Mouse (Mus musculus): ENCODE results near the gene Alg14. TPM values are rescaled to one million over a fixed set of nuclear protein-coding genes. Genes with fewer than 3 reads are reported as not detected.

The Alg14 gene
- polyA plus RNA-seq, 1 experiment from 2014 or later, result 17.7 TPM

DNA sequence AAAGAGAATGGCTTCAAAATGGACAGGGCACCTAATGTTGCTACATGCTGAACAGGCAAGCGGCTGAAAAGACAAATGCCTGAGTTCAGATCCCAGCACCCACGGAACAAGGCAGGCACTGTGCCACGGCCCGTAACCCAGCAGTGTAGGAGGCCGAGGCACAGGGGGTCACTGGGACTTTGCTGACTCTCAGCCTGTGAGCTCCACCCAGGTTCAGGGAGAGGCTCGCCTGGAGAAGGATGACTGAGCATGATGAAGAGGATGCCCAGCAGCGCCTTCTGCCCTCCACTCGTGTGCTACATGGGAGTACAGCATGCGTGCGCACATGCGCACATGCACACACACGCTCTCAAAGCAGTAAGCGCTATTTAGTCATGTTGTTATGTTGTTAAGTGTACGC lies 11.9 kb upstream of the Alg14 start:
- Histone ChIP-seq H3K4me1 (replicated peaks) (peaks cover 23% of the 10 kb centered on the region), H3K4me2 (no peak overlapping the region), H3K4me3 (replicated peaks) (no peak overlapping the region), H3K27me3 (no peaks in the 10 kb centered on the region), H3K27ac (no peak overlapping the region), H3K9ac (no peak overlapping the region), H3K9me3 (replicated peaks) (no peaks in the 10 kb centered on the region; the same call in 1 of the 2 replicates), H3K36me3 (no peaks in the 10 kb centered on the region)
- ATAC-seq (ENCODE audit: low read depth) (peak; percentile 92), DNase-seq (no peak)
- WGBS (ENCODE audit: insufficient replicate concordance), result 76% methylated on average over 14 of the region's 14 CpGs

- no peak within 1 kb of the TSS for H3K4me3 ChIP-seq (replicated peaks)
- H3K4me1 ChIP-seq (replicated peaks), result peaks cover 17% of the 10 kb centered on the region
- no peaks in the 10 kb centered on the region for H3K27me3 ChIP-seq
- H3K27ac ChIP-seq, result no peak within 1 kb of the TSS
- no peaks in the 10 kb centered on the region for H3K9me3 ChIP-seq (replicated peaks)
- DNase-seq, result no peak
- no peak within 1 kb of the TSS for H3K9ac ChIP-seq
- H3K36me3 ChIP-seq, result no peaks in the 10 kb centered on the region
- H3K4me2 ChIP-seq, result no peak within 1 kb of the TSS
- 71% methylated on average over 4 of the region's 4 CpGs for WGBS (ENCODE audit: insufficient replicate concordance)
- no peak for ATAC-seq (ENCODE audit: low read depth)
These were observed 8.6 kb upstream of the Alg14 start, which contains the start of gene Tmem56 for GRCm38 (mm10) chr3:121282998-121283397. Gene Tmem56, minus strand, starts transcription at chr3:121283098.

- Histone ChIP-seq H3K9ac (no peak overlapping the region), H3K27me3 (no peaks in the 10 kb centered on the region), H3K4me1 (replicated peaks) (peaks cover 6% of the 10 kb centered on the region), H3K9me3 (replicated peaks) (no peaks in the 10 kb centered on the region), H3K4me2 (no peak overlapping the region), H3K4me3 (replicated peaks) (no peak overlapping the region), H3K36me3 (no peaks in the 10 kb centered on the region), H3K27ac (no peak overlapping the region)
- WGBS (ENCODE audit: insufficient replicate concordance), result 87% methylated on average over 6 of the region's 6 CpGs
- DNase-seq, result no peak
- ATAC-seq (ENCODE audit: low read depth), result no peak
These were observed 6.4 kb upstream of the Alg14 start for GRCm38 (mm10) chr3:121285219-121285618.

GRCm38 (mm10) chr3:121287151-121287550 lies 4.4 kb upstream of the Alg14 start:
- peaks cover 14% of the 10 kb centered on the region for H3K4me1 ChIP-seq (replicated peaks)
- H3K27me3 ChIP-seq, result no peaks in the 10 kb centered on the region
- no peaks in the 10 kb centered on the region for H3K36me3 ChIP-seq
- H3K9ac ChIP-seq, result no peak overlapping the region
- no peak overlapping the region for H3K4me3 ChIP-seq (replicated peaks)
- ATAC-seq (ENCODE audit: low read depth), result no peak
- no peak overlapping the region for H3K4me2 ChIP-seq
- no peaks in the 10 kb centered on the region for H3K9me3 ChIP-seq (replicated peaks)
- H3K27ac ChIP-seq, result no peak overlapping the region
- no peak for DNase-seq
- 68% methylated on average over 2 of the region's 2 CpGs for WGBS (ENCODE audit: insufficient replicate concordance)

DNA sequence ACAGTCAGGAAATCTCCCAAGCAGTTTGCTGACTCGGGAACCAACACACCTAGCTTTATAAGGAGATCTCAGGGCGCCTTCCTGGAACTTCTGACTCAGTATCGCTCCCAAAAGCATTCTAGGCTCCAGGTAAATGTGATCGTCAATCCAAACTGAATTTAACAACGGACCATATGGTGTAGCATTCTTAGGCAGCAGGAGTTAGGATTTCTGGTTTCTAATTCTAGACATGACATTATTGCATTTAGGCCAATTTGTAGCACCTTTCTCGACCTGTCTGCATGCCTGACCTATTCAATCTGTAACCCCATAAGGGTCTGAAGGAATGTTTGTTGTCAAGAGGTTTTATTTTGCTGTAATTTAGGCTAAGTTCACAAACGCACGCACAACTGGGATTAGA lies 892 bp upstream of the Alg14 start:
- ATAC-seq (ENCODE audit: low read depth) (no peak), DNase-seq (no peak)
- Histone ChIP-seq H3K4me1 (replicated peaks) (peaks cover 33% of the 10 kb centered on the region), H3K4me2 (peak overlapping the region; percentile 77), H3K27me3 (no peaks in the 10 kb centered on the region), H3K36me3 (no peaks in the 10 kb centered on the region), H3K9me3 (replicated peaks) (no peaks in the 10 kb centered on the region), H3K9ac (peak overlapping the region; percentile 70), H3K27ac (peak overlapping the region; percentile 79), H3K4me3 (replicated peaks) (peak overlapping the region; percentile 70)
- 67% methylated on average over 8 of the region's 8 CpGs for WGBS (ENCODE audit: insufficient replicate concordance)

DNA sequence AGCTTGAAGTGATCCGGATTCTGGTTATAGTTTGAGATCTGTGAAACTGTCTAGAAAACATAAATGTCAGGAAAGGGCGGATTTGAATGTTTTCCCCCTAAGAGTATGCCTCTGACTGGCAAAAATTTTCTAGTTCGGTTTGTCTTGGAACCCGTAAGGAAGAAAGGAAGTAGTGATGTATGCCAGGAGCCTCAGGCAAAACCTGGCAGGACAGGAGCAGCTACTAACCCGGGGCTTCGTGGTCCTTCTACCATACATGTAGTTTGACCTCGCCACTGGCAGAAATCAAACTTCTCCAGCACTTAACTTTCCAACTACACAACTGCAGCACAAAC lies 381 bp upstream of the Alg14 start:
- Histone ChIP-seq H3K9ac (peak overlapping the region; percentile 70), H3K4me1 (replicated peaks) (peaks cover 33% of the 10 kb centered on the region), H3K36me3 (no peaks in the 10 kb centered on the region), H3K4me3 (replicated peaks) (peak overlapping the region; percentile 70), H3K9me3 (replicated peaks) (no peaks in the 10 kb centered on the region), H3K4me2 (peak overlapping the region; percentile 77), H3K27ac (peak overlapping the region; percentile 79), H3K27me3 (no peaks in the 10 kb centered on the region)
- ATAC-seq (ENCODE audit: low read depth) (peak; percentile 0; the same call in 1 of the 2 replicates), DNase-seq (no peak)
- 5% methylated on average over 7 of the region's 7 CpGs for WGBS (ENCODE audit: insufficient replicate concordance)

DNA sequence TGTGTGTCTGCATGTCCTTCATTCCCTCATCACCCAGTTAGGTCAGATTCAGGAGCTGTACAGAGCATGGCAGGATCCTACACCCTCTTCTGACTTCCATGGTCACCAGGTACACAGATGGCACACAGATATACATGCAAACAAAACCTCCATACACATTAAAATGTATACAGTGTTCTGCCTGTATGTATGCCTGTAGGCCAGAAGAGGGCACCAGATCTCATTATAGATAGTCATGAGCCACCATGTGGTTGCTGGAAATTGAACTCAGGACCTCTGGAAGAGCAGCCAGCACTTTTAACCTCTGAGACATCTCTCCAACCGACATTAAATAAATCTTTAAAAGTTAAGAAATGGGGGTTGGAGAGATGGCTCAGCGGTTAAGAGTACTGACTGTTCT lies 2.6 kb downstream of the Alg14 start:
- H3K4me1 ChIP-seq (replicated peaks), result peaks cover 33% of the 10 kb centered on the region
- no peak overlapping the region for H3K9ac ChIP-seq
- no peaks in the 10 kb centered on the region for H3K36me3 ChIP-seq
- no peaks in the 10 kb centered on the region for H3K9me3 ChIP-seq (replicated peaks)
- H3K27ac ChIP-seq, result no peak overlapping the region
- no peak overlapping the region for H3K4me3 ChIP-seq (replicated peaks)
- 66% methylated on average over 2 of the region's 2 CpGs for WGBS (ENCODE audit: insufficient replicate concordance)
- ATAC-seq (ENCODE audit: low read depth), result no peak
- no peak for DNase-seq
- H3K4me2 ChIP-seq, result no peak overlapping the region
- no peaks in the 10 kb centered on the region for H3K27me3 ChIP-seq

DNA sequence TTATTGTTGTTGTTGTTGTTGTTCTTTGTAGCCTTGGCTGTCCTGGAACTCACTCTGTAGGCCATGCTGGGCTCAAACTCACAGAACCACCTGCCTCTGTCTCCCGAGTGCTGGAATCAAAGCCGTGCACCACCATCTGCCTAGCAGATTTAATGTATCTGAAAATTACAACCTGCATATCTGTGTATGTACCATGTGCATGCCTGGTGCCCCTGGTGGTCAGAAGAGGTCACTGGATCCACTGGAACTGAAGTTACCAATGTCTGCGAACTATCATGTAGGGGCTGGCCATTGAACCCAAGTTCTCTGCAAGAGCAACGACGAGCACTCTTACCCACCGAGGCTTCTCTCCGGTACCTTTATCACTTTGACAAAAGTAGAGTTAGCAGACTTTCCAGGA lies 15.1 kb downstream of the Alg14 start:
- no peak overlapping the region for H3K9ac ChIP-seq
- H3K36me3 ChIP-seq, result peaks cover 11% of the 10 kb centered on the region
- no peak for DNase-seq
- H3K27me3 ChIP-seq, result no peaks in the 10 kb centered on the region
- no peak overlapping the region for H3K4me2 ChIP-seq
- H3K9me3 ChIP-seq (replicated peaks), result no peaks in the 10 kb centered on the region
- H3K4me3 ChIP-seq (replicated peaks), result no peak overlapping the region
- ATAC-seq (ENCODE audit: low read depth), result peak; percentile 9; the same call in 1 of the 2 replicates
- no peak overlapping the region for H3K27ac ChIP-seq
- peaks cover 13% of the 10 kb centered on the region for H3K4me1 ChIP-seq (replicated peaks)
- WGBS (ENCODE audit: insufficient replicate concordance), result 83% methylated on average over 7 of the region's 7 CpGs

DNA sequence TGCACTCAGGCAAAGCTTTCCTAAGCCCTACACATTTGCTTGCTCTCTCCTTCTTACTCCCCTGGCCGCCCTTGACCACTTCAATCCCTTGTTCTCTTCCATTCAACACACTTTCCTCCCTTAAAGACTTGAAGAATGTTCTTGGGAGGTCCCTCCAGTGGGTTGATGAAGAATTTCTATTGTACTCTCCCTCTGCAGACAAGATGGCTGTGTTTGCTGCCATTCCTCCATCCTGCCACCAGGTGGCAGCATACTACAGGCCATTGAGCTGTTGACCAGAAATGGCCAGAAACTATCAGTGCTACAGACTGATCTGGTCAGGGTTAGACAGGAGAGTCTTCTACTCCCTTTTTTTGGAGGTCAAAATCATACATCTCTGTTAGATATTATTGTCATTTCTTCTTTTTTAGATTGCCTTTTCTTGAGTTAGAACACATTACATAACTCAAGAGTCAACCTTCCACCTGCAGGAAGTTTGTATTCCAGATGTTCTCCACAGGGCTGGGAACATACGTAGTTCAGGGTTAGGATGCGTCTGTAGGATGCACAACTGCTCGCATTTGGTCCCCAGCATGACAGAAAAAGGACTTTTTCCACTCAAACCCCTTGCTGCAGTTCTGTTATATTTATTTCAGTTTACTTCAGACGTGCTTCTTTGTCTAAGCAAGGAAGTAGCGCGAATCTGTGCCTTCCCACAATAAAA lies 16.1 kb downstream of the Alg14 start:
- no peaks in the 10 kb centered on the region for H3K27me3 ChIP-seq
- peak; percentile 52 for DNase-seq
- no peak overlapping the region for H3K4me2 ChIP-seq
- H3K4me3 ChIP-seq (replicated peaks), result no peak overlapping the region
- H3K4me1 ChIP-seq (replicated peaks), result peaks cover 13% of the 10 kb centered on the region
- ATAC-seq (ENCODE audit: low read depth), result peak; percentile 46; the same call in 1 of the 2 replicates
- H3K27ac ChIP-seq, result no peak overlapping the region
- H3K9ac ChIP-seq, result no peak overlapping the region
- peaks cover 7% of the 10 kb centered on the region for H3K36me3 ChIP-seq
- H3K9me3 ChIP-seq (replicated peaks), result no peaks in the 10 kb centered on the region
- 72% methylated on average over 7 of the region's 7 CpGs for WGBS (ENCODE audit: insufficient replicate concordance)

- H3K27ac ChIP-seq, result peak overlapping the region; percentile 59; the same call in 1 of the 2 replicates
- 78% methylated on average over 5 of the region's 5 CpGs for WGBS (ENCODE audit: insufficient replicate concordance)
- no peaks in the 10 kb centered on the region for H3K27me3 ChIP-seq
- no peak overlapping the region for H3K4me3 ChIP-seq (replicated peaks)
- H3K9ac ChIP-seq, result no peak overlapping the region
- peaks cover 13% of the 10 kb centered on the region for H3K4me1 ChIP-seq (replicated peaks)
- H3K9me3 ChIP-seq (replicated peaks), result no peaks in the 10 kb centered on the region
- ATAC-seq (ENCODE audit: low read depth) (no peak; the same call in 1 of the 2 replicates), DNase-seq (no peak)
- H3K36me3 ChIP-seq, result peaks cover 7% of the 10 kb centered on the region; the same call in 1 of the 2 replicates
- H3K4me2 ChIP-seq, result no peak overlapping the region
These were observed 17.4 kb downstream of the Alg14 start for GRCm38 (mm10) chr3:121308935-121309334.

GRCm38 (mm10) chr3:121309429-121309828 lies 17.9 kb downstream of the Alg14 start:
- H3K9ac ChIP-seq, result no peak overlapping the region
- WGBS (ENCODE audit: insufficient replicate concordance), result 30% methylated on average over 4 of the region's 4 CpGs
- peak; percentile 60 for ATAC-seq (ENCODE audit: low read depth)

More at GRCm38 (mm10) chr3:121309429-121309828, 17.9 kb downstream of the Alg14 start:
- Histone ChIP-seq H3K36me3 (peaks cover 7% of the 10 kb centered on the region; the same call in 1 of the 2 replicates), H3K27ac (peak overlapping the region; percentile 59; the same call in 1 of the 2 replicates), H3K9me3 (replicated peaks) (no peaks in the 10 kb centered on the region), H3K4me3 (replicated peaks) (no peak overlapping the region), H3K4me2 (no peak overlapping the region), H3K27me3 (no peaks in the 10 kb centered on the region), H3K4me1 (replicated peaks) (peaks cover 13% of the 10 kb centered on the region)
- DNase-seq, result no peak
